Mouse (Mus musculus) embryonic stem cell, embryonic (primary cell): ENCODE measurements at regions not wholly inside any gene's neighbourhood (a gene's known extent, or its start where the extent isn't known, plus 50 kb on each side); places are given as distances from the start of the nearest gene placed in this dataset.

Experiments used
- CTCF ChIA-PET, 4 experiments: fragments of 300-600 bp in 2 of 4; fragments of 350-600 bp in 2 of 4; sonication (Branson Sonifier 250); formaldehyde crosslinking; loops; one replicate each; lab custom pipeline; 2022; ENCODE audit warnings: inconsistent platforms in 2 of 4; lab: Charles Lee
- POLR2A ChIA-PET, 4 experiments: fragments of 300-600 bp in 2 of 4; fragments of 350-600 bp in 2 of 4; sonication (Branson Sonifier 250); formaldehyde crosslinking; loops; one replicate each; lab custom pipeline; 2022; ENCODE audit warnings: antibody characterized with exemption in 4 of 4, inconsistent platforms in 1 of 4; lab: Charles Lee

DNA sequence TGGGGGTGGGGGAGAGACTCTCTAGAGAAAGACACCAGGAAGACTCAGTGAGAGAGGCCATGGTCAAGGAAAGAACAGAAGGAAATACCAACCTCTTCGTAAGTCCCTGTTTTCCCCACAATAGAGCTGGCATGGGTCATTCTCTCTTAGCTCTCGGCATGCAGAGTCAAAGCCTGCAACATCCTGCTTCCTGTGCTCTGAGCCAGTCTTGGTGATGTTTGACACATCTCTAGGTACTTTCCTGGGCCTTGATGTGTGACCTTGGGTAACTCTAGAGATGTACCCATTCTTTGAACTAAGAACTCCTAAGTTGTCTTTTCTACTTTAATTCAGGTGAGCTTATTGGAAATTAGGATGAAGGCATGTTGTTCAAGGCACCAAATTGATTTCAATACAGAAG is 55.8 kb upstream of the Fam3c start:
- CTCF ChIA-PET, result no interaction called here
- POLR2A ChIA-PET, result interaction anchor here in 1 of 4 experiments (1.7 kb wide), 1 partner anchor 28 kb away, joined by 3 read pairs; no protein-coding TSS in a partner anchor

DNA sequence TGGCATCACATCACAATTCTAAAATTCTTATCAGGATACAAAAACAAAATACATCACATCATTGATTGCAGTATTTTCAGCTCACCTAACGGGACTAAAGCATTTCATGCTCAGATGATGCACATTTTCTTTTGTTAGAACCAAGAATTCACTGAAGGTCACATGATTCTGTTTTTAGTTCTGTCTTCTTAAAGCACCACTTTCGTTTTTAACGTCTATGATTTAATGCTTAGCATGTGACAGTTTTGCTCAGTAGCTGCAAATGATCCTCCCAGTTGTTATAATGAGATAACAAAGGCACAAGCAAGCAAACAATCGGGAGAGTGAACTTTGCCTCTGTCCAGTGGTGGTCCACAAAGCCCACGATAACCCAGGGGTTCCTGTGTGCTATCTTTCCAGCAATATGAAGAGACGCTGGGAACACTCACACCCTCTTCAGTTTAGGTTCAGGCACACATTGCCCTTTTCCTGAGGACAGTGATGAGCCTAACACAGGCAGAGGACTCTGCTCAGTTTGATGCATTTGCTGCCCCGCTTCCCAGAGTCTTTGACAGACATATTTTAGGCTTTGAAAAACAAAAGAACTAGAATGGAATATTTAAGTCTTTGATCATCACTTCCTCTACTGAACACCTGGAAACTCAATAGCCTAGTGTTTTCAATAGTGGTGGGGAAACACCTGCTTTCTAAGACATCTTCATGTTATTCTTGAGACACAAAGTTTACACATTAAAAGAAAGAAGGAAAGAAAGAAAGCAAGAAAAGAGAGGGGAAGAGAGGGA is 53.0 kb upstream of the Fam3c start:
- CTCF ChIA-PET, result no interaction called here
- POLR2A ChIA-PET, result no interaction called here
